Mouse (Mus musculus) forebrain, embryonic 16.5 days (tissue): Measurements from ENCODE around the gene Dnajc12. TPM values are rescaled to one million over a fixed set of nuclear protein-coding genes. Genes with fewer than 3 reads are reported as not detected.
"Not testable (repeated sequence)": the region's sequence is repeated elsewhere in the genome, so short reads cannot be mapped to it uniquely, and the experiment has no call there.

Experiments used
- ATAC-seq: fragments of 200-750 bp; cut with Nextera tagmentation; 2 replicates; pipeline ENCODE4 v1.8.0; 2017; ENCODE audit warnings: mild to moderate bottlenecking, moderate library complexity
- H3K27ac ChIP-seq: fragments of 300-500 bp; sonication (generic); 2 replicates; pipeline ENCODE4 v1.5.1; 2014; ENCODE audit warnings: low read length, control low read depth
- H3K27me3 ChIP-seq: fragments of 300-500 bp; sonication (generic); replicated peaks from 2 replicates; pipeline ENCODE4 v1.6.1; 2014; ENCODE audit warnings: low read length; ENCODE audit not compliant: control insufficient read depth, insufficient read depth
- H3K36me3 ChIP-seq: fragments of 300-500 bp; sonication (generic); 2 replicates; pipeline ENCODE4 v1.6.1; 2014; ENCODE audit not compliant: control insufficient read depth, insufficient read depth
- H3K4me1 ChIP-seq: fragments of 300-500 bp; sonication (generic); replicated peaks from 2 replicates; pipeline ENCODE4 v1.6.1; 2014; ENCODE audit warnings: low read length; ENCODE audit not compliant: control insufficient read depth, insufficient read depth
- H3K4me2 ChIP-seq: fragments of 300-500 bp; sonication (generic); 2 replicates; pipeline ENCODE4 v1.6.1; 2014; ENCODE audit warnings: mild to moderate bottlenecking, low read length, control low read depth
- H3K4me3 ChIP-seq: fragments of 300-500 bp; sonication (generic); replicated peaks from 2 replicates; pipeline ENCODE4 v1.5.1; 2014; ENCODE audit warnings: mild to moderate bottlenecking, low read length, control low read depth
- H3K9ac ChIP-seq: fragments of 300-500 bp; sonication (generic); replicated peaks from 2 replicates; pipeline ENCODE4 v1.6.1; 2014; ENCODE audit warnings: low read depth, low read length, control low read depth
- H3K9me3 ChIP-seq: fragments of 300-500 bp; sonication (generic); 2 replicates; pipeline ENCODE4 v1.6.1; 2016; ENCODE audit warnings: low read length; ENCODE audit not compliant: control insufficient read depth
- WGBS: fragments of 180-500 bp; shearing (Covaris S2); extraction: QIAGEN DNeasy Blood & Tissue Kit; methylation state at CpG from one replicate; pipeline ENCODE4 v1.1.7; 2014; 5-methylcytosine and 5-hydroxymethylcytosine counted together
- polyA plus RNA-seq: library from polyadenylated mRNA; unstranded; fragments of >200 nt; fragmentation: Nextera tagmentation; extraction: Ambion mirVana; gene quantifications from 2 replicates; pipeline ENCODE4 v1.2.1, GENCODE M21; 2015

Dnajc12 gene
- polyA plus RNA-seq, 1 experiment from 2014 or later = 6.9 TPM

DNA sequence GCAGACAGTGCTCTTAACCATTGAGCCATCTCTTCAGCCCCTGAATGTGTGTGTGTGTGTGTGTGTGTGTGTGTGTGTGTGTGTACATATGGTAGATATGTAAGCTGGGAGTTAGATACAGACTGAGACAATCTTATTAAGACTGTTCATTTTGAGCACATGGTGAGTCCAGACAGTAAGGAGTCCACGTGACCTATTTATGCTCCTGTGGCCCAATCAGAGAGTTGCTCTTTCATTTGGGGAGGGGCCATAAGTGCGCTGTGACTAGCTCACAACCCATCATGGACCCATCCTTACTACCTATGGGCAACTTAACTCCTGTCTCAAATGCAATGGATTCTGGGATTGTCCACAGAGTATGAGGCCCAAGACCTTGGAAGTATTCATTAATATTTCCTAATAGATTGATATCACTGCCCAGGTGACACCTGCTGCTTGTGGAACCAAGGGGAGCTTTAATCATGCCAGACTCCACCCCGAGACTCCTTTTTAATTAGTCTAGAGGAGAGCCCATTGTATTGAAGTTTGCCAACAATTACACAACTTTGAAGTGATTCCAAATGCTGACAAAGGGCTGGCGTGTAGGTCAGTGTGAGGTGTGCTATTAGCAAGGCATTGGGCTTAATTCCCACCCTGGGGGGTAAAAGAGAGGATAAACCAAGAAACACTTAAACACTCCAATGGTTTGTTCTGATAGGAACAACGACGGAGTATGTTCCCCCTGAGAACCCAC is 3.1 kb upstream of the Dnajc12 start:
- Histone ChIP-seq H3K4me3 (no peak overlapping the region), H3K9ac (no peak overlapping the region), H3K27me3 (peaks cover 10% of the 10 kb centered on the region; the same call in 1 of the 2 replicates), H3K27ac (no peak overlapping the region), H3K4me2 (no peak overlapping the region), H3K4me1 (peaks cover 8% of the 10 kb centered on the region), H3K9me3 (no peaks in the 10 kb centered on the region), H3K36me3 (no peaks in the 10 kb centered on the region)
- 39% methylated on average over 6 of the region's 6 CpGs for WGBS
- ATAC-seq = no peak

DNA sequence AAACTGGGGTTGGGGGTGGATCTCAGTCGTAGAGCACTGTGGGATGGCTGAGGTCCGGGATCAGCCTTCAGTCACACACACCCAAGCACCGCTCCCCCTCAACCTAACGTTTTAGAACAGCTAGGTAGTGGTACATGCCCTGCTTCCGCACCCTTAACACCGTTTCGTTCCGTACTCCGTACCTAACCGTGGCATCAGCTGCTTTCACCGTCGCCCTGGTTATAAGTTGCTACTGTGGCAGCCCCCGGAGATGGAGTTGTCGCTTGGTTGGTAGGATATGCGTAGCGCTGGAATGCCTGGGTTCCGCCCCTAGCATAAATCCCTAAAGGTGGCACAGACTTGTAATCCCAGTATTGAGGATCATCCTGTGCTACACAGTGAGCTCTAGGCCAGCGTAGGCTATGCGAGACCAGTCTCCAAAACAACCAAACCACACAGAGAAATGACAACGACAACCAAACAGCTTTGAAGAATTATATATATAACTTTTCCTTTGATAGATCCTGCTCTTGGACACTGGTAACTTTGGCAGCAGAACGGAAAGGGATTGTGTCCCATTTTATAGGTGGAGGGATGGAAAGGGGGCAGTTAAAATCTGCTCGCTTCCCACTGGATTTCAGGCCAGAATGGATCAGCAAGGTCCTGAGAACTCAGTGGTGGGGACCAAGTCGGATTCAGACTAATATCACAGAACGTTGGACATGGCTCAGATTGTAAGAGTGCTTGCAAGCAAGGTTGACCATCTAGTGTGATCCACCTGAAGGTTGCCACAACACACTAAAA is 554 bp upstream of the Dnajc12 start, which contains the start of gene Sirt1:
Gene Sirt1 (minus strand): TSS at position 207 of the 783 bp plus-strand sequence.
- Histone ChIP-seq H3K27me3 (peaks cover 10% of the 10 kb centered on the region; the same call in 1 of the 2 replicates), H3K4me2 (peak within 1 kb of the TSS; percentile 66), H3K4me3 (peak within 1 kb of the TSS; percentile 48), H3K9me3 (no peaks in the 10 kb centered on the region), H3K36me3 (no peaks in the 10 kb centered on the region), H3K27ac (no peak within 1 kb of the TSS), H3K9ac (peak within 1 kb of the TSS; percentile 49), H3K4me1 (peaks cover 8% of the 10 kb centered on the region)
- WGBS = 5% methylated on average over 24 of the region's 24 CpGs
- ATAC-seq = no peak

- not testable (repeated sequence) for H3K27ac ChIP-seq
- WGBS = 25% methylated on average over 5 of the region's 5 CpGs
Observed at GRCm38 (mm10) chr10:63385897-63386296, 3.7 kb downstream of the Dnajc12 start.

GRCm38 (mm10) chr10:63386444-63386843 is 4.2 kb downstream of the Dnajc12 start:
- no peaks in the 10 kb centered on the region for H3K36me3 ChIP-seq
- peak overlapping the region; percentile 21; the same call in 1 of the 2 replicates for H3K27ac ChIP-seq
- peak overlapping the region; percentile 56 for H3K4me2 ChIP-seq
- peak overlapping the region; percentile 58 for H3K4me3 ChIP-seq
- peaks cover 3% of the 10 kb centered on the region; the same call in 1 of the 2 replicates for H3K27me3 ChIP-seq
- H3K9me3 ChIP-seq = no peaks in the 10 kb centered on the region
- H3K9ac ChIP-seq = peak overlapping the region; percentile 51
- under 1% methylated on average over 19 of the region's 19 CpGs for WGBS
- ATAC-seq = peak; percentile 67
- H3K4me1 ChIP-seq = peaks cover 6% of the 10 kb centered on the region

More at GRCm38 (mm10) chr10:63385897-63386296, 3.7 kb downstream of the Dnajc12 start:
- not testable (repeated sequence) for H3K27me3 ChIP-seq, ATAC-seq, H3K4me1 ChIP-seq, H3K36me3 ChIP-seq, H3K9me3 ChIP-seq
- peak overlapping the region; percentile 51; the same call in 1 of the 2 replicates for H3K9ac ChIP-seq
- H3K4me3 ChIP-seq = peak overlapping the region; percentile 58
- peak overlapping the region; percentile 56 for H3K4me2 ChIP-seq

DNA sequence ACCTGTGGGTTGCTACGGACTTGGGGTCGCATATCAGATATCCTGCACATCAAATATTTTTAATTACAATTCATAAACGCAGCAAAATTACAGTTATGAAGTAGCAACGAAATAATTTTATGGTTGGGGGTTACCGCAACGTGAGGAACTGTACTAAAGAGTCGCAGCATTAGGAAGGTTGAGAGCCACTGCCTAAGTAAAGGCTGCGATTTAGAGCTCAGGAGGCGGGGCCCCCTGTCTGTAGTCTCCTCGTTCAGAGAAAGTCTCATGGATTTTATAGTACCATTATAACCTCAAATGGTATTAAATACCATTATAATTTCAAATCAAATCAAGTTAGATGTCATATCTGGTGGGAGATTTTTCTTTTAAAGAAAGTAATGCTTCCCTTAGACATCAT is 4.7 kb downstream of the Dnajc12 start:
- H3K27me3 ChIP-seq = no peaks in the 10 kb centered on the region
- no peak overlapping the region; the same call in 1 of the 2 replicates for H3K9ac ChIP-seq
- H3K9me3 ChIP-seq = no peaks in the 10 kb centered on the region
- H3K36me3 ChIP-seq = no peaks in the 10 kb centered on the region
- no peak for ATAC-seq
- H3K4me2 ChIP-seq = peak overlapping the region; percentile 56
- peak overlapping the region; percentile 58 for H3K4me3 ChIP-seq
- 3% methylated on average over 10 of the region's 10 CpGs for WGBS
- peaks cover under 1% of the 10 kb centered on the region for H3K4me1 ChIP-seq
- H3K27ac ChIP-seq = no peak overlapping the region

DNA sequence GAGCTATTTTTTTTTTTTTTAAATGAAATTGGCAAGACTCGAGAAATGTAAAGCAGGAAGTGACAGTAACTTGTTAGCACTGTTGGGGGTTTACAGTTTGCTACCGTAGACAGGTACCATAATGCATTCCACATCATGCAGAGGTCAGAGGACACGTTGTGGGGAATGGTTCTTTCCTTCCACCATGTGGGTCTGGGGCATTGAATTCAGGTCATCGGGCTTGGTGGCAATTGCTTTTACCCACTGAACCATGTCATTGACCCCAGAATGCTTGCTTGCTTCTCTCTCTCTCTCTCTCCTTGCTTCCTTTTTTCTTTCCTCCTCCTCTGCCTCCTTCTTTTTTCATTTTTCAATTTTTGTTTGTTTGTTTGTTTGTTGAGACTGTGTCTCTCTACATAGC is 6.7 kb downstream of the Dnajc12 start:
- Histone ChIP-seq H3K4me2 (no peak overlapping the region), H3K4me1 (no peaks in the 10 kb centered on the region), H3K4me3 (no peak overlapping the region), H3K27me3 (no peaks in the 10 kb centered on the region), H3K27ac (no peak overlapping the region), H3K9ac (no peak overlapping the region), H3K9me3 (no peaks in the 10 kb centered on the region), H3K36me3 (no peaks in the 10 kb centered on the region)
- no peak for ATAC-seq
- 64% methylated on average over 4 of the region's 4 CpGs for WGBS

DNA sequence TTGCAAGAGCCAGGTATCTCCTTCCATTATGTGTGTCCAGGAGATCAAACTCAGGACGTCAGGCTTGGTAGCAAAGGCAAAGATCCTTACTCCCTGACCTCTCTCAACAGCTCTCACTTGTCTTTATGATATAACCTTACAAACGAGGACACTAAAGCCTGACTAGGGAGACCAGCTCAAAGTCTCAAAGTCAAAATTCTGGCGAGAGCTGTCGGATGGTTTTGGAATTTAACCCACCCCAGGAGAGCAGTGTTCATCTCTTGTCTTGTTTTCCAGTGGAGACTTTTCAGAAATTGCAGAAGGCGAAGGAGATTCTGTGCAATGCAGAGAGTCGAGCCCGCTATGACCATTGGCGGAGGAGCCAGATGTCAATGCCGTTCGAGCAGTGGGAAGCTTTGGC is 14.7 kb downstream of the Dnajc12 start:
- H3K9ac ChIP-seq = no peak overlapping the region
- WGBS = 93% methylated on average over 10 of the region's 10 CpGs
- no peaks in the 10 kb centered on the region for H3K36me3 ChIP-seq
- no peaks in the 10 kb centered on the region for H3K27me3 ChIP-seq
- no peak overlapping the region for H3K27ac ChIP-seq
- H3K4me3 ChIP-seq = no peak overlapping the region
- no peak overlapping the region for H3K4me2 ChIP-seq
- ATAC-seq = no peak
- no peaks in the 10 kb centered on the region for H3K9me3 ChIP-seq
- H3K4me1 ChIP-seq = no peaks in the 10 kb centered on the region

DNA sequence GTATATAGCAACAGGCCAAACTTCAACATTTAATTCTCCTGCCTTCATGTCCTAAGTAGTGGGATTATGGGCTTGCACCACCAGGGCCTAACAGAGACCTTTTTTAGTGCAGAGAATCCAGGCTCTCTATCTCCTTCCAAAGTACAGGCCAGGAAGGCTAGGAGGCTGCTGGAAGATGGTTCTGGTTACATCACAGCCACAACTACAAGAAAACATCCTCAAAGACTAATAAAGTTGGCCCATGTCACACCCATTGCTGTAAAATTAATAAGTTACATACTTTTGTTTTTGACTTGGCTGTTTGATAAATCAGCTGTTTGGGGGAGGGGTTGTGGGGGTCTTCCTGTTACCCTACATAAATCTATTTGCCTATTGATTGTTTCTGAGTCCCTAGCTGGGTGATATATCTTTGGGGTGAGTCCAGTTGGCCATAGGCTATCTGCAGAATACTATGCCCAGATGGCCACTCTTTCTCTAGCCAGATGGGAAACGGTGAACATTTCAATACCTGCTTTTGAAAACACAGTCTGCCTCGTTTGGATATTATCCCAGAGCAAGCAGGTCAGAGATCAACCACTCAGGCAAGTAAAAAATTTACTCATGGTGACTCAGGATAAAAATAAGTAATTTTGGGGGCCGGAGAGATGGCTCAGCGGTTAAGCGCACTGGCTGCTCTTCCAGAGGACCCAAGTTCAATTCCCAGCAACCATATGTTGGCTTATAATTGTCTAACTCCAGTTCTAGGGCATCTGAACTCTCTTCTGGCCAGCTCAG is 20.7 kb downstream of the Dnajc12 start:
- H3K4me3 ChIP-seq = no peak overlapping the region
- ATAC-seq = no peak
- H3K9me3 ChIP-seq = no peaks in the 10 kb centered on the region

GRCm38 (mm10) chr10:63403636-63404035 is 21.4 kb downstream of the Dnajc12 start:
- Histone ChIP-seq H3K4me3 (no peak overlapping the region), H3K9ac (no peak overlapping the region), H3K4me2 (no peak overlapping the region), H3K27me3 (no peaks in the 10 kb centered on the region), H3K9me3 (no peaks in the 10 kb centered on the region), H3K4me1 (no peaks in the 10 kb centered on the region), H3K36me3 (no peaks in the 10 kb centered on the region), H3K27ac (no peak overlapping the region)
- no peak for ATAC-seq
- WGBS = 85% methylated on average over 2 of the region's 2 CpGs

More for the DNA sequence above, 20.7 kb downstream of the Dnajc12 start:
- H3K4me2 ChIP-seq = no peak overlapping the region
- H3K27ac ChIP-seq = no peak overlapping the region
- no peaks in the 10 kb centered on the region for H3K4me1 ChIP-seq
- no peak overlapping the region for H3K9ac ChIP-seq
- no peaks in the 10 kb centered on the region for H3K27me3 ChIP-seq
- WGBS = 71% methylated on average over 5 of the region's 5 CpGs
- H3K36me3 ChIP-seq = no peaks in the 10 kb centered on the region
